Mouse (Mus musculus) NIH3T3 (cell line): Measurements from ENCODE around the gene Ddx39.

Experiments
- DNase-seq: peaks from one replicate; pipeline ENCODE4 v3.0.0-alpha.2; 2012; ENCODE audit warnings: low read depth

Ddx39 gene

GRCm38 (mm10) chr8:83738949-83739710 is 24.2 kb downstream of the Ddx39 start:
- peak; percentile 78 for DNase-seq

GRCm38 (mm10) chr8:83739711-83740468 is 24.9 kb downstream of the Ddx39 start:
- no peak for DNase-seq

GRCm38 (mm10) chr8:83740586-83740975 is 25.6 kb downstream of the Ddx39 start:
- no peak for DNase-seq

GRCm38 (mm10) chr8:83740976-83741741 is 26.2 kb downstream of the Ddx39 start, which contains the start of gene Adgre5:
Gene Adgre5, minus strand, starts transcription at chr8:83741326.
- DNase-seq, result peak; percentile 78

- DNase-seq, result no peak
These were observed 27.1 kb downstream of the Ddx39 start for GRCm38 (mm10) chr8:83741849-83742655.

- no peak for DNase-seq
These were observed 28.0 kb downstream of the Ddx39 start for GRCm38 (mm10) chr8:83742968-83743367.

GRCm38 (mm10) chr8:83744070-83744469 is 29.1 kb downstream of the Ddx39 start:
- DNase-seq, result peak; percentile 68

GRCm38 (mm10) chr8:83747661-83748346 is 32.8 kb downstream of the Ddx39 start:
- no peak for DNase-seq

- no peak for DNase-seq
These were observed 33.7 kb downstream of the Ddx39 start for GRCm38 (mm10) chr8:83748708-83749107.

GRCm38 (mm10) chr8:83749265-83749664 is 34.3 kb downstream of the Ddx39 start:
- peak; percentile 34 for DNase-seq

GRCm38 (mm10) chr8:83754149-83754548 is 39.2 kb downstream of the Ddx39 start:
- peak; percentile 26 for DNase-seq

- DNase-seq, result peak; percentile 31
These were observed 41.3 kb downstream of the Ddx39 start for GRCm38 (mm10) chr8:83756273-83756672.

GRCm38 (mm10) chr8:83757084-83757607 is 42.2 kb downstream of the Ddx39 start:
- peak; percentile 7 for DNase-seq

GRCm38 (mm10) chr8:83758298-83758697 is 43.3 kb downstream of the Ddx39 start:
- no peak for DNase-seq

GRCm38 (mm10) chr8:83759231-83759759 is 44.3 kb downstream of the Ddx39 start:
- DNase-seq, result peak; percentile 60

- DNase-seq, result no peak
These were observed 49.1 kb downstream of the Ddx39 start for GRCm38 (mm10) chr8:83764116-83764515.

GRCm38 (mm10) chr8:83764717-83765116 is 49.7 kb downstream of the Ddx39 start:
- no peak for DNase-seq

GRCm38 (mm10) chr8:83765663-83766062 is 50.7 kb downstream of the Ddx39 start:
- no peak for DNase-seq

- no peak for DNase-seq
These were observed 52.5 kb downstream of the Ddx39 start for GRCm38 (mm10) chr8:83767442-83767841.

- peak; percentile 8 for DNase-seq
These were observed 53.5 kb downstream of the Ddx39 start for GRCm38 (mm10) chr8:83768526-83768925.
